Mouse (Mus musculus): ENCODE measurements around the gene Ugt1a10. TPM values are rescaled to one million over a fixed set of nuclear protein-coding genes. Genes with fewer than 3 reads are reported as not detected.

Ugt1a10 gene
- polyA plus RNA-seq, 1 experiment from 2014 or later: 0.14 TPM

- Histone ChIP-seq H3K9ac (ENCODE audit: low read depth, low read length) (no peak overlapping the region), H3K27ac (ENCODE audit: low read length) (no peak overlapping the region), H3K9me3 (replicated peaks; ENCODE audit: control insufficient read depth, low read length) (no peaks in the 10 kb centered on the region), H3K4me3 (ENCODE audit: low read depth, low read length) (no peak overlapping the region), H3K36me3 (ENCODE audit: control insufficient read depth, insufficient read depth) (peaks cover 90% of the 10 kb centered on the region), H3K4me1 (ENCODE audit: control insufficient read depth, low read depth, low read length) (peaks cover 5% of the 10 kb centered on the region; the same call in 1 of the 2 replicates), H3K27me3 (ENCODE audit: control insufficient read depth, insufficient read depth, low read depth, low read length) (no peaks in the 10 kb centered on the region), H3K4me2 (ENCODE audit: low read depth, low read length) (no peak overlapping the region)
- WGBS (ENCODE audit: insufficient replicate concordance): 85% methylated on average over 6 of the region's 6 CpGs
- ATAC-seq (ENCODE audit: low read depth): 0 out of 2 replicates have a peak, but pooled peaks have one; percentile 1
Measured at GRCm38 (mm10) chr1:88267489-88267888, 212.3 kb downstream of the Ugt1a10 start.

- Histone ChIP-seq H3K4me1 (ENCODE audit: control insufficient read depth, low read depth, low read length) (no peaks in the 10 kb centered on the region), H3K36me3 (ENCODE audit: control insufficient read depth, insufficient read depth) (peaks cover 89% of the 10 kb centered on the region), H3K4me2 (ENCODE audit: low read depth, low read length) (no peak overlapping the region), H3K27ac (ENCODE audit: low read length) (no peak overlapping the region), H3K9ac (ENCODE audit: low read depth, low read length) (no peak overlapping the region), H3K4me3 (ENCODE audit: low read depth, low read length) (no peak overlapping the region), H3K27me3 (ENCODE audit: control insufficient read depth, insufficient read depth, low read depth, low read length) (no peaks in the 10 kb centered on the region), H3K9me3 (replicated peaks; ENCODE audit: control insufficient read depth, low read length) (no peaks in the 10 kb centered on the region)
- 75% methylated on average over 6 of the region's 6 CpGs for WGBS (ENCODE audit: insufficient replicate concordance)
- no peak for ATAC-seq (ENCODE audit: low read depth)
Measured at GRCm38 (mm10) chr1:88268070-88268469, 212.9 kb downstream of the Ugt1a10 start.

Small RNAs within 50 kb of the gene (microRNA-seq; reads per million reads assigned to microRNA genes)
- gene Gm25198: not detected

Other genes with a start within 250 kb of the Ugt1a10 start
- gene Dgkd, start 202.1 kb upstream of the Ugt1a10 start, polyA plus RNA-seq (2015; fragmentation: Nextera tagmentation; extraction: Ambion mirVana): 9.8 and 11.9 TPM in 2 replicates
- 8.7 and 10.0 TPM in 2 replicates for gene Usp40, start 46.8 kb upstream of the Ugt1a10 start, polyA plus RNA-seq (2015; fragmentation: Nextera tagmentation; extraction: Ambion mirVana)
- gene Ugt1a9, start 15.4 kb downstream of the Ugt1a10 start, polyA plus RNA-seq (2015; fragmentation: Nextera tagmentation; extraction: Ambion mirVana): 0.11 and 0.44 TPM in 2 replicates
- gene Ugt1a8, start 32.4 kb downstream of the Ugt1a10 start, polyA plus RNA-seq (2015; fragmentation: Nextera tagmentation; extraction: Ambion mirVana): not detected in 2 replicates
- gene Ugt1a7c, start 39.7 kb downstream of the Ugt1a10 start, polyA plus RNA-seq (2015; fragmentation: Nextera tagmentation; extraction: Ambion mirVana): 3.0 TPM in 2 replicates
- 18.7 and 20.1 TPM in 2 replicates for gene Ugt1a6b, start 47.9 kb downstream of the Ugt1a10 start, polyA plus RNA-seq (2015; fragmentation: Nextera tagmentation; extraction: Ambion mirVana)
- gene Ugt1a6a, start 79.4 kb downstream of the Ugt1a10 start, polyA plus RNA-seq (2015; fragmentation: Nextera tagmentation; extraction: Ambion mirVana): 21.1 and 21.8 TPM in 2 replicates
- 0.05 TPM in 1 of 2 replicates, not detected in the other for gene Ugt1a5, start 110.6 kb downstream of the Ugt1a10 start, polyA plus RNA-seq (2015; fragmentation: Nextera tagmentation; extraction: Ambion mirVana)
- 0.11 and 0.17 TPM in 2 replicates for gene Ugt1a2, start 145.2 kb downstream of the Ugt1a10 start, polyA plus RNA-seq (2015; fragmentation: Nextera tagmentation; extraction: Ambion mirVana)
- 7.7 and 9.4 TPM in 2 replicates for gene Dnajb3, start 150.4 kb downstream of the Ugt1a10 start, polyA plus RNA-seq (2015; fragmentation: Nextera tagmentation; extraction: Ambion mirVana)
- gene Ugt1a1, start 156.6 kb downstream of the Ugt1a10 start, polyA plus RNA-seq (2015; fragmentation: Nextera tagmentation; extraction: Ambion mirVana): 0.11 and 0.21 TPM in 2 replicates
- 0.54 and 0.61 TPM in 2 replicates for gene Mroh2a, start 171.6 kb downstream of the Ugt1a10 start, polyA plus RNA-seq (2015; fragmentation: Nextera tagmentation; extraction: Ambion mirVana)
- gene Hjurp, start 222.2 kb downstream of the Ugt1a10 start, polyA plus RNA-seq (2015; fragmentation: Nextera tagmentation; extraction: Ambion mirVana): 69.3 and 71.4 TPM in 2 replicates
- not detected in 2 replicates for gene Trpm8, start 222.3 kb downstream of the Ugt1a10 start, polyA plus RNA-seq (2015; fragmentation: Nextera tagmentation; extraction: Ambion mirVana)

Measured in liver, embryonic 16.5 days (tissue).